Mouse (Mus musculus) thymus, adult 2 months (tissue): Measurements from ENCODE around the gene Tango6.

Experiments
- CTCF ChIP-seq: fragments of 200-500 bp; IDR thresholded peaks from 2 replicates; pipeline ENCODE4 v1.5.1; 2012; ENCODE audit warnings: mild to moderate bottlenecking, control low read depth, low read length, moderate library complexity, borderline replicate concordance; ENCODE audit not compliant: control insufficient read depth, poor library complexity, insufficient read depth; ENCODE audit errors: extremely low read depth
- POLR2A ChIP-seq: fragments of 200-500 bp; IDR thresholded peaks from 2 replicates; pipeline ENCODE4 v1.6.1; 2012; ENCODE audit warnings: mild to moderate bottlenecking, low read length, control low read depth, moderate library complexity; ENCODE audit not compliant: control insufficient read depth, poor library complexity, insufficient read depth; ENCODE audit errors: extremely low read depth

DNA sequence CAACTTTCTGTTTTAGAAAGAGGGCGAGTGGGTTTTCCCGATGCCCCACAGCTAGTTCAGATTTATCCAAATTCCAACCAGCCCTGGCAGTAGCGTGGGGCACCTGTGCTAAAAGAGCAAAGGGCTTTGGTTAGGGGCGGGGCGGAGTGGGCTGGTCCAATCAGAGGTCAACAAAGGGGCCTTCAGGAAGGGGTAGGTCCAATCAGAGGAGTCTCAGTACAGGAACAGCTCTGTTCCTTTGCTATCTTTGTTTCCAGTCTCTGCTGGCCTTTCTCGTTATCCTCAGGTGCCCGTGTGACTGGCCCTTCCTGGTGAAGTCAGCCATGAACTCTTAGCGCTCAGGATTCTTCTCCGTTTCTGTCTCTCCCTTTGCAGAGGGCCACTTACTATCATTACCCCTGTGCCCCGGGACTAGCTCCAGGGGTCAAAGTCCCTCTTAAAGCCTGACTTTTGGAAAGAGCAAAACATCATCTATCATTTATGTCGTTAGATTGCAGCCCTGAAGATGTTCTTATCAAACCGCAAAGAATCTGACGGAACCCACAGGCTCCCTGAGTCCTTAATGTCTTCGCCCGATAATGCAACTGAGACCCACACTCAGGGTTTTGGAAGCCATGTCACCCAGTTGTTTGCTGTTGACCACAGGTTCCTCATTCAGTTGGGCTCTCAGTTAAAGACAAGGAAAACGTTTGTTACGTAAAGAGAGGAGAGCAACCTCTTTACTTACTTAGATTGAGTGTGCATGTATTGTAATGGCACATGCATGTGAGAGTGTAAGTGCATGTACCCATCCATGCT is 49.3 kb upstream of the Tango6 start:
- TF ChIP-seq CTCF (no peak), POLR2A (no peak)
